Mouse (Mus musculus) adrenal gland, postnatal 36 days (tissue): ENCODE data around the gene Cep85l. TPM values are rescaled to one million over a fixed set of nuclear protein-coding genes. Genes with fewer than 3 reads are reported as not detected.

Experiments used
- DNase-seq, 2 experiments: peaks; one replicate each; pipeline ENCODE4 v3.0.0; 2021; ENCODE audit warnings: mixed read lengths in 1 of 2
- total RNA-seq, 2 experiments: library from RNA; stranded (reverse); gene quantifications; 2 replicates each; pipeline ENCODE4 v1.2.3; 2021

The Cep85l gene
- total RNA-seq, 2 experiments from 2014 or later: 11.7 to 14.6 TPM

- no peak for DNase-seq
Measured at GRCm38 (mm10) chr10:53341288-53341965, 38.3 kb downstream of the Cep85l start.

- no peak for DNase-seq
Measured at GRCm38 (mm10) chr10:53339045-53339444, 40.7 kb downstream of the Cep85l start.

DNA sequence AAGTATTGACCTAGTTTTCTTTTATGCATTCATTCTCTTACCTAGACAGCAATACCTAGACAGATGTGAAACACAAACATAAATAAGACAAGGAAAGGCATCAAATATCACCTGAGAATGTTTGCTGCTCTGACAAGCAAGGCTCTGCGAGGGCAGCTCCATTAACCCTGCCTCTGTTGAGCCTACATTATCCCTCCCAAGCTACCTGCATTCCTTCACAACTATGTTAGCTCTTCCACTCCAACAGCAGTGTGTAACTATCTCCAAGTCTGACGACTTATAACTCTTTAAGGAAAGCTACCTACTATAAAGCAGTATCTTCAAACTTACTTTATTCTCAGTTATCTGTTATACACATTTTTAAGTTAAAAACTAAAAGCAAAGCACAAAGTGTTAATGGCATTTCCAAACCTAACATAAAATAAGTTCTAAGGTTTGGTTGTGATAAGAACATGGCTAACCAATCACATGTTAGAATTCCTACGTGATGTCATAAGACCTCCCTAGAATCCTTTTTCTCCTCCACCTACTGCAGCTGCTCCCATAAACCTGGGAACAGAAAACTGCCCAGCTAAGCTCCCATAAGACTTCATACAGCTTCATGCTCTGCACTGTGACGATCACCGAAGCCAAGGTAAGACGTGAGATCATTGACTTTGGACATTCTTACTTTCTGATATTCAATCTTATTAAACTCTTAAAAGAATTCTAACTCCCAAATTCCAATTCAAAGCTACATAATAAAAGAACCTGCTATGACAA, 42.4 kb downstream of the Cep85l start, which contains the start of gene Pln:
Gene Pln (plus strand): TSS at position 506 of the 762 bp plus-strand sequence.
- no peak for DNase-seq

DNA sequence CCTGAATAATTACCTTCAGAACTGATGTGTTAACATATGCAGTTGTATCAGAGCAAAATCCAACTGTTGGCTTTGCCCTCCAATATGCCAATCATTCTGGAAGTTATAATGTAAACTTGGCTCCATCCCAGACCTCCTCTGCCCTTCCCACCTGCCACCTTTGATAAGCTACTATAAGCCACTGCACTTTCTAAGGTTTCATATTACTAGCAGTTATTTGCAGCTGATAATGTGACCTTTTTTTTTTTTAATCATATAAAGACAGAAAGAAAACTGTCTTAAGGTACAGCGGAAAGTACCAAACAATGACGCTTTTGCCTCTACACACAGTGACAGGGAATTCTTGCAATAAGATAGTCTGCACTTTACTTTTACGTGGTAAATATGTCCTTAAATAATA, 43.8 kb downstream of the Cep85l start:
- no peak for DNase-seq

GRCm38 (mm10) chr10:53335266-53335665, 44.5 kb downstream of the Cep85l start:
- no peak for DNase-seq

DNA sequence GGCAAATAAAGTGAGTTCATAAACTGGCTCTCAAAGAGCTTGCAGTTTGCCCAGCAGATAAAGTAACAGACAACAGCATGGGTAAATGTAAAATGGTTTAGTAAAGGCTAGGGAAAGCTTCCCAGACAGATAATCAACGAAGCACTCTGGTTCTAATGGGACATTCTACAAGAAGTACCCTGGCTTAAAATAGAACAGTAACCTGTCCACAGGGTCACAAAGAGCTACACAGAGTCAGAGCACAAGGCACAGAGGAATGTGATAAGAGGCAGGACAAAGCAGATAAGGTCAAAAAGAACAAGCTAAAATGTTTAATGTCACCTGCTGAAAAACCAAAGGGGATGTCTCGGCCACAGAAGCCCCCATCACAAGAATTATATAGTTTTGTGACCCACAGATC, 47.0 kb downstream of the Cep85l start:
- DNase-seq: no peak

GRCm38 (mm10) chr10:53329257-53329656, 50.5 kb downstream of the Cep85l start:
- no peak for DNase-seq

GRCm38 (mm10) chr10:53326367-53326766, 53.4 kb downstream of the Cep85l start:
- DNase-seq: no peak

DNA sequence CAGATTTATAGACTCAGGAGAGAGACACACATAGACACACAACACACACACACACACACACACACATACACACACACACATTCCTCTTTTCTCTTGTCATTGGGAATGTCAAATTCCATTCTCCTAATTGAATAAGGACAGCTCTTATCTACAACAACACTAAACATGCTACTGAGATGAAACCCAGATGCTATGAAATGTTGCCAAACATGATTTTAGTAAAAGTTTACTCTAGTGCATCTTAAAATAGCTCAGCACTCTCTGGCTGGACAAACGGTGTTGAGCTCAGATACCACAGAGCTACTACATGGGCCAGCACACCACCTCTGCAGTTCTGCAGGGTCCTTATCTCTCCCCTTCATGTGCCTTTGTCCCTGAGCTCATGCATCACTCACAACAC, 55.1 kb downstream of the Cep85l start:
- DNase-seq: no peak

DNA sequence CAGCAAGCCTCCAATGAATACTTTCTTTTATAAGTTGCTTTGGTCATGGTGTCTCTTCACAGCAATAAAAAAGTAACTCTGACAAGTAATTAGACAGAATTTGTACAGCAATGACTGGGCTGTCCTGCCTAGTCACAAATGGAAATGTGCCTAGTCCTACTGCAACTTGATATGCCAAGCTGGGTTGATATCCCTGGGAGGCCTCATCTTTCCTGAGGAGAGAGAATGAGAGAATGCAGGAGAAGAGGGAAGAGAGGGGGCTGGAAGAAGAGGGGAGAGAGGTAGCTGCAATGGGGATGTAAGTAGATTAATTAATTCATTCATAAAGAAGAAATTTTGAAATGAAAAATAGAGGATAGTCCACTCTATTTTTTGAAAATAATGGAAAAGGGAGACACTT, 56.4 kb downstream of the Cep85l start:
- DNase-seq: no peak

- no peak for DNase-seq
Measured at GRCm38 (mm10) chr10:53306674-53307073, 73.1 kb downstream of the Cep85l start.

DNA sequence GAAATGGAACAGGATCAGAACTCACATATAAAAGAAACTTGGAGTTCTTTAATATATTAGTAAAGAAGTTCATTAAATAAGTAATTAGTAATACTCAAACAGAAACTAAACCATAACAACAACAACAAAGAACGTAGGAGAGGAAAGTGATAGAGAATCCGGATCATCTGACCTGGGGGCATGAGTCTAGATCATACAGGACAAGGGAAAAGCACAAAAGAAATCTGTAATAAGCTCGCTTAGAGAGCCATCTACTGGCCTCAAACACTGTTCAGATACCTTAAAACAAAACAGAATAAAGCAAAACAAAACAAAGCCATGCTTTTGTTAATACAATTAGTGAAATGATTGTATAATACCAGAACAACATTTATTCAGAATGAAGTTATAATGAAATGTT, 73.9 kb downstream of the Cep85l start:
- DNase-seq: peak in 1 of 2 experiments; percentile 15

DNA sequence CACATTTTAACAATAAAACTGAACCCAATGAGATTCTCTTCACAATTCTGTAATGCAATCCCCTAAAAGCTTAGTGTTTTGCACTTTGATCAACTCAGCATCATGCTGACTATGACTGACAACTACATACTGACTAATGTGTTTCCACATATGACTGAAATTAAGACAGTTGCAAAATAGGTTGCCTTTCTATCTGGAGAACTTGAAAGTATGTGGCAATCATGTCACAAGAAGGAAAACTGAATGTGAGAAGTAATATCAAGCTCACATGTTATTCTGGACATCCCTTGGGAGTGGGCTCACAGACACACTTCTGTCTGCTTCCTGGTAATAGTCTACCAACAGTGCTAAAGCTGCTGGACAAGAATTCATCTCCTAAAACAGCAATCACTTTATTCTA, 94.6 kb downstream of the Cep85l start:
- DNase-seq: no peak

DNA sequence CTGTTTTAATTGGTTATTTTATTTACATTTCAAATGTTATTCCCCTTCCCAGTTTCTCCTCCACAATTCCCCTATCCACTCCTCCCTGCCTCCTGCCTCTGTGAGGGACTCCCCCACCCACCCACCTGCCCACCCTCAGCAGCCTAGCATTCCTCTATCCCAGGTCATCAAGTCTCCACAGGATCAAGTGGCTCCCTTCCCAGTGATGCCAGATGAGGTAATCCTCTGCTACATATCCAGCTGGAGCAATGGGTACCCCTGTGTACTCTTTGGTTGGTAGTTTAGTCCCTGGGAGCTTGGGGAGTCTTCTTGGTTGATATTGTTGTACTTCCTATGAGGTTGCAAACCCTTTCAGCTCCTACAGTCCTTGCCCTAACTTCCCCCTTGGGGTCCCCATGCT, 107.5 kb downstream of the Cep85l start:
- DNase-seq: no peak

- no peak for DNase-seq
Measured at GRCm38 (mm10) chr10:53262021-53262420, 117.7 kb downstream of the Cep85l start.

GRCm38 (mm10) chr10:53235381-53235780, 144.4 kb downstream of the Cep85l start:
- DNase-seq: no peak

DNA sequence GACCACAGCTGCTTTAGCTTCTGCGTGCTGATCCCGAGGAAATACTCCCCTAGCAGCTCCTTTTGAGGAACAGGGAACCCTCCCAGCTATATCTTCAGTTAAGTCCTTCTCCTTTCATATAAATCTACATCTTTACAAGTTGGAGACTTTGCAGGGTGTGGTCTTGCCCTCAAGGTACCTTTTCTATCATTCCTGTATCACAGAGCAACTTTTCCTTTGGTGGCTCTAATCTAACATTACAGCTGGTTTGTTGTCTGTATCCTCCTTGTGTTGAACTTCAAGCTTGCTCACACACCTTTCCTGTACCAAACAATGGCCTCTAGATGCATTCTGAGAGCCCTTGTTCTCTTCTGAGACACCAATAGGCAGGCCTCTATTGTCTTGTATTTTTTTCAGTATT, 145.1 kb downstream of the Cep85l start:
- DNase-seq: no peak

DNA sequence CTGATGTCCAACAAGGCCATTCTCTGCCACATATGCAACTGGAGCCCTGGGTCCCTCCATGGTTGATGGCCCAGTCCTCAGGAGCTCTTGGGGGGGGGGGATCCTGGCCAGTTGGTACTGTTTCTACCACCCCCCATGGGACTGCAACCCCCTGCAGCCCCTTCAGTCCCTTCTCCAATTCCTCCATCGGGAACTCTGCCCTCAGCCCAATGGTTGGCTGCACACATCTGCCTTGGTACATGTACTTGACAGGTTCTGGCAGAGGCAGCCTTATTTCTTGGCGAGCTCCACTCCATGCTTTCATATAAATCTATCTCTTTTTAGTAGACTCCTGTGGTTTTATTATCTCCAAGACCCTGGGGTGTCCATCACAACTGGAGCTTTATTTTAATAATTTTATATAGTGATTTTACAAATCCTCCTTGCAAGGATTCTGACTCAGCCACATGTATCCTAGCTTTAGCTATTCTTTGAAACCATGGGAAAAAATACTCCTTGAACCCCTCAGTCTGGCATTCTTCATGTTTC, 145.6 kb downstream of the Cep85l start:
- DNase-seq: no peak

GRCm38 (mm10) chr10:53230809-53231208, 148.9 kb downstream of the Cep85l start:
- DNase-seq: no peak

- no peak for DNase-seq
Measured at GRCm38 (mm10) chr10:53229190-53229589, 150.6 kb downstream of the Cep85l start.
